Mouse (Mus musculus) embryo, embryonic 11.5 days (tissue): ENCODE measurements at regions not wholly inside any gene's neighbourhood (a gene's known extent, or its start where the extent isn't known, plus 50 kb on each side); places are given as distances from the start of the nearest gene placed in this dataset.

ENCODE experiments used
- DNase-seq: peaks from one replicate; pipeline ENCODE4 v3.0.0-alpha.2; 2012; ENCODE audit warnings: low read depth, low spot score

- DNase-seq = no peak
Observed at GRCm38 (mm10) chr6:31161445-31162340, 202.8 kb upstream of the Klf14 start.

GRCm38 (mm10) chr6:31165011-31165410, 206.1 kb upstream of the Klf14 start:
- no peak for DNase-seq

GRCm38 (mm10) chr6:31166347-31166746, 207.5 kb upstream of the Klf14 start:
- no peak for DNase-seq

GRCm38 (mm10) chr6:31167732-31168131, 208.9 kb upstream of the Klf14 start:
- DNase-seq = no peak

- DNase-seq = no peak
Observed at GRCm38 (mm10) chr6:31168730-31169129, 209.9 kb upstream of the Klf14 start.

- DNase-seq = no peak
Observed at GRCm38 (mm10) chr6:31169343-31169742, 210.5 kb upstream of the Klf14 start.

GRCm38 (mm10) chr6:31169868-31170600, 211.2 kb upstream of the Klf14 start:
- DNase-seq = no peak

GRCm38 (mm10) chr6:31171831-31172569, 213.1 kb upstream of the Klf14 start:
- DNase-seq = no peak

- no peak for DNase-seq
Observed at GRCm38 (mm10) chr6:31175769-31176168, 216.9 kb upstream of the Klf14 start.

GRCm38 (mm10) chr6:31176368-31176767, 217.5 kb upstream of the Klf14 start:
- DNase-seq = no peak

GRCm38 (mm10) chr6:31176831-31177230, 218.0 kb upstream of the Klf14 start:
- no peak for DNase-seq

GRCm38 (mm10) chr6:31178201-31178880, 219.5 kb upstream of the Klf14 start:
- DNase-seq = no peak

GRCm38 (mm10) chr6:31182284-31182683, 216.3 kb upstream of the Mkln1 start:
- no peak for DNase-seq

GRCm38 (mm10) chr6:31183127-31183526, 215.4 kb upstream of the Mkln1 start:
- DNase-seq = no peak

GRCm38 (mm10) chr6:31184554-31184953, 214.0 kb upstream of the Mkln1 start:
- no peak for DNase-seq

- DNase-seq = no peak
Observed at GRCm38 (mm10) chr6:31185151-31185550, 213.4 kb upstream of the Mkln1 start.

- DNase-seq = no peak
Observed at GRCm38 (mm10) chr6:31188066-31188465, 210.5 kb upstream of the Mkln1 start.

- DNase-seq = no peak
Observed at GRCm38 (mm10) chr6:31189060-31189459, 209.5 kb upstream of the Mkln1 start.

GRCm38 (mm10) chr6:31190070-31190469, 208.5 kb upstream of the Mkln1 start:
- DNase-seq = no peak

- peak; percentile 29 for DNase-seq
Observed at GRCm38 (mm10) chr6:31190628-31191373, 207.7 kb upstream of the Mkln1 start.

- DNase-seq = no peak
Observed at GRCm38 (mm10) chr6:31191577-31191976, 207.0 kb upstream of the Mkln1 start.
